Mouse (Mus musculus): ENCODE results near the gene 0610030E20Rik.

The 0610030E20Rik gene

DNA sequence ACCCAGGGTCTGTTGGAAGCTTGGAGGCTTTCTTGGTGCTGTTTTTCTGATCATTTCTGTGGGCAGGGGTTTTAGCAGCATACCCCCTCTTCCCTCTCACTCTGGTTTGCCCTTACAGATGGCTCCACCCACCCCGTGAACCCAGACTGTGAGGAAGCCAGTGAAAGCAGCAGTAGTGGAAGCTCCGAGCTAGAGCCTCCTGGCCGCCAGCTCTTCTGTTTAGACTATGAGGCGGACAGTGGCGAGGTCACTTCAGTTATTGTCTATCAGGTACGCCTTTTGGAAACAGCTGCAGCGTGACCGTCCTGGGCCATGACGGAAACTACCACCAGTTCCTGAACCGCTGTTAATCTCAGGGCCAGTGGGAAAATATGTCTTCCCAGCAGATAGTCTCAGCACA lies 1.3 kb downstream of the 0610030E20Rik start:
- CTCF ChIA-PET: interaction anchor here (1.4 kb wide), 1 partner anchor 9 kb away, joined by 3 read pairs; no protein-coding TSS in a partner anchor

DNA sequence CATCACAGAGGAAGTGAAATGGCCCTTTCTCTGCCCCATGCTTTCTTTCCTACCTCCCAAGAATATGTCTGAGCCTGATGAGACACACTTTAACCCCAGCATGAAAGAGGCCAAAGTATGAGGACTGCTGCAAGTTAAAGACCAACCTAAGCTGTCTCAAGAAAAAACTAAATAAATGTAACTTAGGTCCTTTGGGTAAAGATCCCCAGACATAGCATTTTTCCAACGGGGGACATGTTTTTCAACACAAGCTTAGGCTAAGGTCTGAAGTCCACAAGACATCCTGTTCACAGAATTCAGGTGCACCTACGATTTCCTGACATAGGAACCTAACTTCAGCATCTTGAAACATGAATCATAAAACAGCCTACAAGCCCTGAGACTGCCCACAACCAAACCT lies 3.1 kb downstream of the 0610030E20Rik start:
- CTCF ChIA-PET: no interaction called here

- CTCF ChIA-PET: interaction anchor here (0.6 kb wide), 1 partner anchor 15 kb away, joined by 4 read pairs; no protein-coding TSS in a partner anchor
Measured at GRCm38 (mm10) chr6:72352636-72353405, 5.7 kb downstream of the 0610030E20Rik start.

GRCm38 (mm10) chr6:72354025-72354424 lies 6.9 kb downstream of the 0610030E20Rik start:
- CTCF ChIA-PET: no interaction called here

GRCm38 (mm10) chr6:72355066-72355911 lies 8.2 kb downstream of the 0610030E20Rik start, which contains the start of gene Tmem150a:
Gene Tmem150a, plus strand, starts transcription at chr6:72355447.
- CTCF ChIA-PET: no interaction called here

DNA sequence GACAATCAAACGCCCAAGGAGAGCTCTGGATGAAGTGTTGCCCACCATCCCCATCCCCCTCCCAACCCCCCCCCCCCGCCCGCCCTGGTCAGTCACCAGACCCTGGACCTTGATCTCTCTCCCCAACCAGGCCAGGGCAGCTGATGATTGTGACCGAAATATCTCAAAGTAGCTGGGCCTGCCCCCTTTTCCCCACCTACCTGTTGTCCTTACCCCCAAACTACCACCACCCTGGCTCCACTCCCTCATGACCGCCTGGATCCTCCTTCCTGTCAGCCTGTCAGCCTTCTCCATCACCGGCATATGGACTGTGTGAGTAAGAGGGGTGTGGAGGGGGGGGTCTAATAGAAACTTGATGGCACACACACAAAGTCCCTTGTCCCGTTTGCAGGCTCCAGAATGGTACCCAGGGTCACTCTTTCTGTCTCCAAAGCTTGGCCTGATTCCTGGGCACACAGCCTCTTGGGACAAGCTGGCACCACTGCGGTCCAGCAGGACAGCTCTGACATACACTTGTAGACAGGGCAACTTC lies 8.9 kb downstream of the 0610030E20Rik start:
- CTCF ChIA-PET: interaction anchor here (0.5 kb wide), 1 partner anchor 87 kb away, joined by 3 read pairs; no protein-coding TSS in a partner anchor

GRCm38 (mm10) chr6:72357164-72358079 lies 10.3 kb downstream of the 0610030E20Rik start:
- CTCF ChIA-PET: interaction anchor here (0.7 kb wide), 2 partner anchors 10 to 24 kb away, joined by 3 to 5 read pairs; no protein-coding TSS in a partner anchor

DNA sequence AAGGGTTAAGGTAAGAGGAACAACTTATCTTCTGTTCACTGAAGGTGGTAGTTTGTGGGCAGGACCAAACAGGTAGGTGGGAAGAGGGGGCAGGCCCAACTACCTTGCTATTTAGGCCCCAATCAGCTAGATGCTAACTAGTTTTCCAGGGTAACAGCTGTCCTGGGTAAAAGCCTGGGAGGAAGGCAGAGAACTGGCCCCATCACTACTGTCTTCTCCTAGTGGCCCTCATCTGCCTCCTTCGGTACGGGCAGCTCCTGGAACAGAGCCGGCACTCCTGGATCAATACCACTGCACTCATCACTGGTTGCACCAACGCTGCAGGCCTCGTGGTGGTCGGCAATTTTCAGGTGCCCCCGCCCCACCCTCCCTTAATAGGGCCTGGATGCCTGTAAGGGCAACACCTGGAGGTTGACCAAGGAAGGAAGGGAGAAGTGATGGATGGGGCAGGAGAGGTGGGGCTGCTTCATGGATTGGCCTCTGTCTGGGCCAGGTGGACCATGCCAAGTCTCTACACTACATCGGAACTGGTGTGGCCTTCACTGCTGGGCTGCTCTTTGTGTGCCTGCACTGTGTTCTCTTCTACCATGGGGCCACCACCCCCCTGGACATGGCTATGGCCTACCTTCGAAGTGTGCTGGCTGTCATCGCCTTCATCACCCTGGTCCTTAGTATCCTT lies 11.1 kb downstream of the 0610030E20Rik start:
- CTCF ChIA-PET: interaction anchor here (0.7 kb wide), 2 partner anchors 10 to 23 kb away, joined by 3 to 5 read pairs; no protein-coding TSS in a partner anchor

GRCm38 (mm10) chr6:72359343-72359742 lies 12.2 kb downstream of the 0610030E20Rik start:
- CTCF ChIA-PET: no interaction called here

DNA sequence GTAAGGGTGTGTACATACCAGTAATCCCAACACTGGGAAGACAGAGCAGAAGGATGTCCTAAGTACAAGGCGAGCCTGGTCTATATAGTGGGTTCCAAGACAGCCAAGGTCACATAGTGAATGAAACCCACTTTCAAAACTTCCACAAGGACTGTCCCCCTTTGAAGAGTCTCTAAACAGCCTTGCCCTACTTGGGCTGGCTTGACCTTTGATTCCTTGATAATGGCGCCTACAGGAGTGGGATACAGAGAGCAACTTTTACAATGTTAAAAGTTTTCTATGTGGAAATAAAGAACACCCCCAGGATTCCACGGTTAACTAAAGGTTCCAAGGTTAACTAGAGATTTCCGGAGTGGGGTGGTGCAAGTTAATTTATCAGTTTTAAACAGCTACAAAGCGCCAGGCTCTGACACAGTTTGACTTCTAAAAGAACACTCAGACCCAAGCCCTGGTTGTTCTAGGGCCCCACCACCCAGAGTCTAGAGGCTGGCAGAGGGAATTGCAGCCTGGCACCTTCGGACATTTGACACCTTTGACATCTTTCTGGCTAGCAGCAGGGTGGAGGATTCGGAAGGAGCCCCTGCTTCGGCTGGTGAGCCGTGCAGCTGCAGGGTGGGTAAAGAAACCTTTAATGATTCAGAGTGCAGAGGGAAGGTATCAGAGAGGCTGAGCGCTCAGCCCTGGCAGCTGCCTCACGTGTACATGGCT lies 12.9 kb downstream of the 0610030E20Rik start:
- CTCF ChIA-PET: no interaction called here

- CTCF ChIA-PET: no interaction called here
Measured at GRCm38 (mm10) chr6:72360599-72360935, 13.4 kb downstream of the 0610030E20Rik start.

DNA sequence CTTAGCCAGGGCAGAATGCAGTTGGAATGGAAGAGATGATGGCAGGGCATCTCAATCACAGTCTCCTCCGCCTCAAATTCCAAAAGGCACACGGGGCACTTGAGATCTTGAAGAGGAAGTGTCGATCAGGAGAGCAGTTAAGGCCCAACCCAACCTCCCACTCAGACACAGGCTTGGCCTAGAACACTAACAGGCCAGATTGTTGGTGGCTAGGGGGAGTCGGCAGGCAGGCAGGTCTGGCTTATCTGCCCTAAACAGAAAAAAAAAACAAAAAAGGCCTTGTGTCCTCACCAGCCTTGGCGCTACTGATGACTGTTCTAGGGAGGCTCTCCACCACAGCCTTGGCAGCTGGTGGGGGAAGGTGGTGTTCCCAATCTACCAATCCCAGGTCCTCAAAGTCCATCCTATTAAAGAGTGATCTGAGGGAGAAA lies 14.0 kb downstream of the 0610030E20Rik start:
- CTCF ChIA-PET: no interaction called here

GRCm38 (mm10) chr6:72362132-72363028 lies 15.3 kb downstream of the 0610030E20Rik start:
- CTCF ChIA-PET: no interaction called here

DNA sequence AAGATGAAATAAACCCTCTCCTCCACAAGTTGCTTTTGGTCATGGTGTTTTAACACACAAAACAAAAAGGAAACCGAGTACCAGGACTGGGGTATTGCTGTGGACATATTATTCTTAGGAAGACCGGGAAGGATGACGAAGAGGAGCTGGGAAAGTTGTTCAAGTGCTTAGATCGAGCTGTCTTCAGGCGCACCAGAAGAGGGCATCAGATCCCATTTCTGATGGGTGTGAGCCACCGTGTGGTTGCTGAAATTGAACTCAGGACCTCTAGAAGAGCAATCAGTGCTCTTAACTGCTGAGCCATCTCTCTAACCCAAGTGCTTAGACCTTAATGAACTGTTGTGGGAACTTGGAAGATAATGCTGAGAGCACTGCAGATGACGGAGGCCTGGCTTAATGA lies 16.9 kb downstream of the 0610030E20Rik start:
- CTCF ChIA-PET: interaction anchor here (0.5 to 1.5 kb wide), 5 partner anchors 11 to 474 kb away, joined by 3 to 5 read pairs (median 3); no protein-coding TSS in a partner anchor

- CTCF ChIA-PET: interaction anchor here (0.6 to 0.7 kb wide), 2 partner anchors 10 to 26 kb away, joined by 5 to 9 read pairs; partner anchors contain the start of gene Vamp8
Measured at GRCm38 (mm10) chr6:72364985-72365384, 17.9 kb downstream of the 0610030E20Rik start.

DNA sequence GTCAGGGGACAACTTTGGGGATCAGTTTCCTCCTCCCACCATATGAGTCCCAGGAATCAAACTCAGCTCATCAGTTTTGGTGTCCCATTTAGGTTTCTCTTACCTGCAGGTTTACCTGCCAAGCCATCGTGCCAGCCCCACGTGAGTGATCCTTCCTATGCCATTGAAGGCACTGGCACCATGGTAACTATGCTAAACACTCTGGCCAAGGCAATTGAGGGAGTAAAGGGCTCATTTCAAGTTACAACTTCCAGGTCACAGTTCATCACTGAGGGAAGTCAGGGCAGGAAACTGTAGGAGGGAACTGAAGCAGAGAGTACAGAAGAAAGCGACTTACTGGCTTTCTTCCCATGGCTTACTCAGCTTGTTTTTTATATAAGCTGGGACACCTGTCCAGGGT lies 19.2 kb downstream of the 0610030E20Rik start:
- CTCF ChIA-PET: no interaction called here

DNA sequence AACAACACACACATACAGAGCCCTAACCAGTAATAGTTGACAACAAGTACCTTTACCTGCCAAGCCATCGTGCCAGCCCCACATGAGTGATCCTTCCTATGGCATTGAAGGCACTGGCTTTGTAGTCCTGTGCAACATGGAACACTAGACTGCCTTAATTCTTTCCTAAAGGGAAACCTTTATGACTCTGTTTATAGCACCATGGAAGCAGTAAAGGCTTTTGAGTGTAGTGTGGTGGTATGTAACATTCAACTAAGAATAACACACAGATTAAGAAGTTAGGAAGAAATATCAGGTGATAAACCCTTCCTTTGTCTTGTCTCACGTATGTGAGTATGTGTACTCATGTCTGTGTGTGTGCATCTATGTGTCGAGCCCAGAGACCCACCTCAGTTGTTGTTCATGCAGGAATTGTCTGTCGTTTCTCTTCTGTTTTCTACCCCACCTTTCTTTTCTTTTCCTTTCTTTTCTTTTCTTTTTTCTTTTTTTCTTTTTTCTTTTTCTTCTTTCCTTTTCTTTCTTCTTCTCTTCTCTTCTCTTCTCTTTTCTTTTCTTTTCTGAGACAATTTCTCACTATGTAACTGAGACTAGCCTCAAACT lies 19.8 kb downstream of the 0610030E20Rik start, which contains the start of gene Rnf181:
TSS of gene Rnf181 (minus strand) at position 113 of the 600 bp plus-strand sequence.
- CTCF ChIA-PET: interaction anchor here (0.8 to 0.9 kb wide), 2 partner anchors 14 to 734 kb away, joined by 4 to 11 read pairs; partner anchors contain the start of gene Kdm3a

DNA sequence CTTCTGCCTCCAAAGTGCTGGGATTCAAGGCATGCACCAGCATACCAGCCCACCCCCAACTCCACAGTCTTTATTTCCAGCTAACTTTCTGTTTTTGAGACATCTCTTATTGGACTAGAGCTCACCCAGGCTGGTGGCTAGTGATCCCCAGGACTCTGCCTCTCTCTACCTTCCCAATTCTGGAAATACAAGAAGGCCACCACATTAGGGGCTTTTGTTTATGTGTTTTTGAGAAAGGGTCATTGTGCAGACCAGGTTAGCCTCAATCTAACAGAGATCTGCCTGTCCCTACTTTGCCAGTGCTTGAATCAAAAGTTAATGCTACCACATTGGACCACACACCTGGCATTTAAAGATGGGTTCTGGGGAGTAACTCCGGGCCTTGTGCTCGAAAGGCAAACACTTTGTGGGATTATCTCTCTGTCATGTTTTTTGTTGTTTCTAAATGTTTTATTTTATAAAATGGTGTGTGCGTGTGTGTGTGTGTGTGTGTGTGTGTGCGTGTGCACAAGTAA lies 20.4 kb downstream of the 0610030E20Rik start:
- CTCF ChIA-PET: interaction anchor here (0.8 to 0.9 kb wide), 2 partner anchors 14 to 735 kb away, joined by 4 to 11 read pairs; partner anchors contain the start of gene Kdm3a

Measured in spleen, embryonic (tissue).